Mouse (Mus musculus) lung, postnatal 0 days (tissue): ENCODE data around the gene Dpf1.

Source experiments
- CTCF ChIP-seq: IDR thresholded peaks from 2 replicates; pipeline ENCODE4 v1.5.1; 2016; ENCODE audit warnings: antibody characterized with exemption, mild to moderate bottlenecking
- EP300 ChIP-seq: IDR thresholded peaks from 2 replicates; pipeline ENCODE4 v1.6.1; 2016; ENCODE audit warnings: antibody characterized with exemption, mild to moderate bottlenecking, control low read depth

GRCm38 (mm10) chr7:29295861-29296647 lies 7.7 kb upstream of the Dpf1 start:
- TF ChIP-seq CTCF (no peak), EP300 (no peak)
